9 mouse cellular contexts compared by ENCODE assay signal in genomic region chr5:38157481-38158020, GRCm38 (mm10). TPM values are rescaled to one million over a fixed set of nuclear protein-coding genes. Genes with fewer than 3 reads are reported as not detected.
DNase-seq lines count a peak whose midpoint lies in the region; ATAC-seq and TF ChIP-seq lines count a peak whose summit lies in the region.
"Had no signal": no experiment of that assay in that cellular context is flagged by ENCODE, and none has a peak within 500 bp of the region (broad histone marks: within the 10 kb centered on the region; RNA-seq: fewer than 3 reads in every experiment).

No protein-coding gene starts in this region.

- TF ChIP-seq EP300 in stomach, postnatal 0 days (optimal IDR thresholded peaks at IDR 0.05), result no peak

- peak overlapping the region; percentile 79; the same call in 1 of the 2 replicates for H3K4me2 ChIP-seq in stomach, embryonic 16.5 days (ENCODE audit: low read depth, low read length)
- no peak overlapping the region for H3K4me2 ChIP-seq in stomach, postnatal 0 days (replicated peaks; ENCODE audit: low read depth)
- H3K4me2 ChIP-seq in forebrain, embryonic 15.5 days (replicated peaks), result peak overlapping the region; percentile 75
- peak overlapping the region; percentile 84 for H3K4me2 ChIP-seq in limb, embryonic 13.5 days (replicated peaks)

- no peaks in the 10 kb centered on the region for H3K9me3 ChIP-seq in stomach, embryonic 16.5 days (replicated peaks; ENCODE audit: control insufficient read depth, low read length)
- no peaks in the 10 kb centered on the region for H3K9me3 ChIP-seq in stomach, postnatal 0 days (ENCODE audit: control insufficient read depth, low read length)
- no peaks in the 10 kb centered on the region for H3K9me3 ChIP-seq in forebrain, embryonic 15.5 days
- no peaks in the 10 kb centered on the region for H3K9me3 ChIP-seq in limb, embryonic 13.5 days

- H3K4me3 ChIP-seq in stomach, embryonic 16.5 days (replicated peaks; ENCODE audit: low read length), result no peak overlapping the region
- no peak overlapping the region for H3K4me3 ChIP-seq in stomach, postnatal 0 days (ENCODE audit: low read depth, low read length)
- peak overlapping the region; percentile 93 for H3K4me3 ChIP-seq in forebrain, embryonic 15.5 days
- peak overlapping the region; percentile 89 for H3K4me3 ChIP-seq in limb, embryonic 13.5 days
- H3K4me3 ChIP-seq: erythroblast, embryonic 14.5 days had no signal

- no peak for DNase-seq in stomach, postnatal 0 days (ENCODE audit: low spot score)
- no peak for DNase-seq in urinary bladder, adult 18-20 months (ENCODE audit: low spot score in 2 of 2)
- DNase-seq in embryo, embryonic 9.5 days (ENCODE audit: extremely low spot score), result no peak
- DNase-seq in embryo, embryonic 10 days (ENCODE audit: low spot score), result no peak
- DNase-seq: lung, postnatal 36 days had no signal

- H3K9ac ChIP-seq in stomach, embryonic 16.5 days (ENCODE audit: low read length), result no peak overlapping the region
- H3K9ac ChIP-seq in stomach, postnatal 0 days (ENCODE audit: low read length), result no peak overlapping the region
- peak overlapping the region; percentile 100 for H3K9ac ChIP-seq in forebrain, embryonic 15.5 days (replicated peaks)
- peak overlapping the region; percentile 94 for H3K9ac ChIP-seq in limb, embryonic 13.5 days

- 71% methylated on average over 9 of the region's 9 CpGs for WGBS in stomach, embryonic 16.5 days
- 60% methylated on average over 9 of the region's 9 CpGs for WGBS in stomach, postnatal 0 days
- WGBS in forebrain, embryonic 15.5 days, result 32% methylated on average over 9 of the region's 9 CpGs
- WGBS in limb, embryonic 13.5 days, result 66% methylated on average over 9 of the region's 9 CpGs

- no peak overlapping the region for H3K27ac ChIP-seq in stomach, embryonic 16.5 days (ENCODE audit: low read length)
- H3K27ac ChIP-seq in stomach, postnatal 0 days (replicated peaks), result no peak overlapping the region
- H3K27ac ChIP-seq in forebrain, embryonic 15.5 days (replicated peaks), result peak overlapping the region; percentile 99
- no peak overlapping the region for H3K27ac ChIP-seq in limb, embryonic 13.5 days

- H3K36me3 ChIP-seq in stomach, embryonic 16.5 days (ENCODE audit: control insufficient read depth, insufficient read depth, low read length), result no peaks in the 10 kb centered on the region; the same call in 1 of the 2 replicates
- no peaks in the 10 kb centered on the region for H3K36me3 ChIP-seq in stomach, postnatal 0 days (ENCODE audit: control insufficient read depth, insufficient read depth, low read length)
- peaks cover 48% of the 10 kb centered on the region for H3K36me3 ChIP-seq in forebrain, embryonic 15.5 days
- peaks cover 53% of the 10 kb centered on the region for H3K36me3 ChIP-seq in limb, embryonic 13.5 days

- TF ChIP-seq CTCF in stomach, postnatal 0 days (IDR thresholded peaks at IDR 0.05; ENCODE audit: low read depth), result no peak

- H3K4me1 ChIP-seq in stomach, embryonic 16.5 days (ENCODE audit: control insufficient read depth, insufficient read depth, low read length), result no peaks in the 10 kb centered on the region; the same call in 1 of the 2 replicates
- no peaks in the 10 kb centered on the region for H3K4me1 ChIP-seq in stomach, postnatal 0 days (replicated peaks; ENCODE audit: control insufficient read depth, insufficient read depth)
- H3K4me1 ChIP-seq in forebrain, embryonic 15.5 days, result peaks cover 62% of the 10 kb centered on the region
- H3K4me1 ChIP-seq in limb, embryonic 13.5 days, result peaks cover 20% of the 10 kb centered on the region

- H3K27me3 ChIP-seq in stomach, embryonic 16.5 days (ENCODE audit: control insufficient read depth, insufficient read depth, low read length), result peaks cover 16% of the 10 kb centered on the region
- H3K27me3 ChIP-seq in stomach, postnatal 0 days (ENCODE audit: control insufficient read depth, insufficient read depth, low read length), result no peaks in the 10 kb centered on the region
- no peaks in the 10 kb centered on the region for H3K27me3 ChIP-seq in forebrain, embryonic 15.5 days
- peaks cover 25% of the 10 kb centered on the region for H3K27me3 ChIP-seq in limb, embryonic 13.5 days

- ATAC-seq in stomach, embryonic 16.5 days (ENCODE audit: insufficient read depth, low FRiP score), result no peak
- ATAC-seq in stomach, postnatal 0 days (ENCODE audit: low FRiP score, low TSS enrichment), result no peak
- no peak for ATAC-seq in forebrain, embryonic 15.5 days (replicated peaks)
- ATAC-seq in limb, embryonic 13.5 days (ENCODE audit: low FRiP score, low read depth), result no peak

RNA-seq across cellular contexts. Expression of gene Nsg1, which starts 2.2 kb away (rescaled TPM):
- 52.2 and 57.5 TPM in 2 replicates for polyA plus RNA-seq in stomach, embryonic 16.5 days (2015; fragmentation: Nextera tagmentation; extraction: Ambion mirVana)
- polyA plus RNA-seq in stomach, postnatal 0 days (2015; fragmentation: Nextera tagmentation; extraction: Ambion mirVana), result 23.4 and 23.8 TPM in 2 replicates
- polyA plus RNA-seq in forebrain, embryonic 15.5 days (2015; fragmentation: Nextera tagmentation; extraction: Ambion mirVana), result 1,162 and 1,219 TPM in 2 replicates
- 149 and 155 TPM in 2 replicates for polyA plus RNA-seq in limb, embryonic 13.5 days (2015; fragmentation: Nextera tagmentation; extraction: Ambion mirVana)
- polyA plus RNA-seq: erythroblast, embryonic 14.5 days had no signal

Comparison
In these comparisons a context has a peak if more than half of its experiments do, and no peak if none do; other contexts are left out.
1. H3K4me3 ChIP-seq: peak in forebrain, embryonic 15.5 days (single experiment) and limb, embryonic 13.5 days (single experiment); none in stomach, embryonic 16.5 days (single experiment) and stomach, postnatal 0 days (single experiment).
2. H3K9ac ChIP-seq: peak in forebrain, embryonic 15.5 days (single experiment) and limb, embryonic 13.5 days (single experiment); none in stomach, embryonic 16.5 days (single experiment) and stomach, postnatal 0 days (single experiment).